Comparison of ENCODE assay signal across 8 mouse cellular contexts in the genomic region with DNA sequence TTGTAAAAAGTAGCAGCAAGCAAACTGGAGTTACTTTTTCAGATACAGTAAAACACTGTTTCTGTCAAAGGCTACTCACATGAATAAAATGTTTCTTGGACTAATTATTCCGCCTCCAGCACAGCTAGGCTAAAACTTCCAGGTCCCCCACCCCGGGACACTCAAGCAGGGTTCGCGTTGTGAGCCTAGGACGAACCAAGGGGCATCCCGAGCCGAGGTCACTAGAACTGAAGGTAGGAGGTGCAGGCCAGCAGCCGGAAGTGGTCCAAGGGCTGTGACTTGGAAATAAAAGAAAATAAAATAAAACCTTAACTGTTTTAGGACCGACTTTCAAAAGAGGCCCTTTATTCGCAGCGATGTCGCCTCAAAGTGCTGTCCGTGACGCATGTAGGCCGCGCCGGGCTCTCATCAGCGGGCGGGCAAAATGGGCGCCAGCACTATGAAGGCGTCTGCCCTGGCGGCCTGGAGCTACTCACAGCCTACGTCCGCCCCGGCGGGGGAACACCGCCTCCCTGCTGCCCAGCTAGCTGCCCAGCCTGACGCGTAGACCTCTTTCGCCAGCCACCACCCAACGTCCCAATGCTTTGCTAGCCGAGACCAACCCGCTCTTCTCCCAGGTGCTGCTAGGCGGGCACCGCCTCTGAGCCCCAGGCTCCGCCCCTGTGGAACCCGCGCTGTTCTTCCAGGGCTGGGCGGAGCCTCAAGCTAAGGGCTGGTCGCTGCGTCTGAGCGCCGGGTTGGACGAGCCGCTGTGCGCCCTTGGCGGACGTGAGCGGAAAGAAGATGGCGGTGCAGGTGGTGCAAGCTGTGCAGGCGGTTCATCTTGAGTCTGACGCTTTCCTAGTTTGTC. TPM values are rescaled to one million over a fixed set of nuclear protein-coding genes. Genes with fewer than 3 reads are reported as not detected.
A peak's percentile ranks its signal among the peaks of the same experiment; 100 is the strongest.
DNase-seq lines count a peak whose midpoint lies in the region; ATAC-seq lines count a peak whose summit lies in the region.

Gene Cmc4, minus strand, starts transcription at position 649 of the 850 bp plus-strand sequence.
Gene Mtcp1, minus strand, starts transcription at position 653 of the 850 bp plus-strand sequence.
Gene Brcc3, plus strand, starts transcription at position 693 of the 850 bp plus-strand sequence.

- DNase-seq in CD4-positive, CD25-positive, alpha-beta regulatory T cell, adult 2 months (ENCODE audit: low read depth, low spot score) = peak; percentile 93
- peak; percentile 25 for DNase-seq in fat pad, adult 2 months (ENCODE audit: extremely low read depth, low read depth, low spot score)
- DNase-seq in kidney, postnatal 14 days = peak; percentile 93
- DNase-seq in liver, embryonic 13.5 days = peak; percentile 90
- peak; percentile 78 for DNase-seq in neural tube, embryonic 10.5 days (ENCODE audit: extremely low spot score, low spot score)

- peak; percentile 100 for ATAC-seq in heart, embryonic 14.5 days (ENCODE audit: insufficient number of reproducible peaks, insufficient read depth, low FRiP score, low read depth)
- peak; percentile 98 for ATAC-seq in liver, embryonic 13.5 days (ENCODE audit: low read depth)
- peak; percentile 100 for ATAC-seq in stomach, embryonic 16.5 days (ENCODE audit: insufficient read depth, low FRiP score)

- peak within 1 kb of the TSS; percentile 64 for H3K4me2 ChIP-seq in heart, embryonic 14.5 days (ENCODE audit: low read length)
- peak within 1 kb of the TSS; percentile 62 for H3K4me2 ChIP-seq in liver, embryonic 13.5 days
- peak within 1 kb of the TSS; percentile 57 for H3K4me2 ChIP-seq in stomach, embryonic 16.5 days (ENCODE audit: low read depth, low read length)

- peak within 1 kb of the TSS; percentile 69 for H3K27ac ChIP-seq in brown adipose tissue, adult 24 weeks (replicated peaks; ENCODE audit: low read depth, low read length)
- peak within 1 kb of the TSS; percentile 94 to 97 for H3K27ac ChIP-seq in heart, embryonic 14.5 days (replicated peaks in 1 of 2; ENCODE audit: control insufficient read depth in 1 of 2, insufficient read depth in 1 of 2, low read depth in 2 of 2, low read length in 2 of 2)
- peak within 1 kb of the TSS; percentile 94 for H3K27ac ChIP-seq in liver, embryonic 13.5 days
- peak within 1 kb of the TSS; percentile 84 for H3K27ac ChIP-seq in stomach, embryonic 16.5 days (ENCODE audit: low read length)

- H3K27me3 ChIP-seq in heart, embryonic 14.5 days (ENCODE audit: control insufficient read depth, insufficient read depth, low read length) = no peaks in the 10 kb centered on the region
- peaks cover 3% of the 10 kb centered on the region; the same call in 1 of the 2 replicates for H3K27me3 ChIP-seq in liver, embryonic 13.5 days
- H3K27me3 ChIP-seq in stomach, embryonic 16.5 days (ENCODE audit: control insufficient read depth, insufficient read depth, low read length) = no peaks in the 10 kb centered on the region

- H3K9ac ChIP-seq in heart, embryonic 14.5 days (ENCODE audit: low read length) = peak within 1 kb of the TSS; percentile 80
- peak within 1 kb of the TSS; percentile 75 for H3K9ac ChIP-seq in liver, embryonic 13.5 days
- H3K9ac ChIP-seq in stomach, embryonic 16.5 days (ENCODE audit: low read length) = peak within 1 kb of the TSS; percentile 74

- H3K36me3 ChIP-seq in heart, embryonic 14.5 days (ENCODE audit: control insufficient read depth, insufficient read depth, low read length) = peaks cover 4% of the 10 kb centered on the region; the same call in 1 of the 2 replicates
- H3K36me3 ChIP-seq in liver, embryonic 13.5 days = no peaks in the 10 kb centered on the region
- H3K36me3 ChIP-seq in stomach, embryonic 16.5 days (ENCODE audit: control insufficient read depth, insufficient read depth, low read length) = no peaks in the 10 kb centered on the region

- peak within 1 kb of the TSS; percentile 90 for H3K4me3 ChIP-seq in brown adipose tissue, adult 24 weeks (ENCODE audit: insufficient read depth, low read depth, low read length)
- H3K4me3 ChIP-seq in heart, embryonic 14.5 days (ENCODE audit: control insufficient read depth in 1 of 2, insufficient read depth in 1 of 2, low read depth in 1 of 2, low read length in 2 of 2) = peak within 1 kb of the TSS; percentile 54 to 85
- peak within 1 kb of the TSS; percentile 64 for H3K4me3 ChIP-seq in liver, embryonic 13.5 days (replicated peaks)
- H3K4me3 ChIP-seq in stomach, embryonic 16.5 days (replicated peaks; ENCODE audit: low read length) = peak within 1 kb of the TSS; percentile 58

- H3K4me1 ChIP-seq in brown adipose tissue, adult 24 weeks (ENCODE audit: control insufficient read depth, insufficient read depth, insufficient read length, low read length) = no peaks in the 10 kb centered on the region
- H3K4me1 ChIP-seq in heart, embryonic 14.5 days (ENCODE audit: control insufficient read depth in 2 of 2, insufficient read depth in 2 of 2, low read length in 2 of 2) = no peaks in the 10 kb centered on the region
- H3K4me1 ChIP-seq in liver, embryonic 13.5 days (replicated peaks) = 0 out of 2 replicates have a peak, but pooled peaks cover 3% of the 10 kb centered on the region
- no peaks in the 10 kb centered on the region for H3K4me1 ChIP-seq in stomach, embryonic 16.5 days (ENCODE audit: control insufficient read depth, insufficient read depth, low read length)

- H3K9me3 ChIP-seq in heart, embryonic 14.5 days (ENCODE audit: control insufficient read depth, low read length) = no peaks in the 10 kb centered on the region
- H3K9me3 ChIP-seq in liver, embryonic 13.5 days (replicated peaks) = no peaks in the 10 kb centered on the region
- no peaks in the 10 kb centered on the region for H3K9me3 ChIP-seq in stomach, embryonic 16.5 days (replicated peaks; ENCODE audit: control insufficient read depth, low read length)

- 17% methylated on average over 52 of the region's 52 CpGs for WGBS in heart, embryonic 14.5 days
- 9% methylated on average over 52 of the region's 52 CpGs for WGBS in liver, embryonic 13.5 days (ENCODE audit: insufficient replicate concordance)
- WGBS in stomach, embryonic 16.5 days = 12% methylated on average over 52 of the region's 52 CpGs

RNA-seq across cellular contexts. Expression of gene Cmc4, which starts in this region (rescaled TPM):
- polyA plus RNA-seq in brown adipose tissue, adult 24 weeks (2012; ENCODE audit: insufficient read depth, insufficient read length, missing spikeins) = 6.1 and 15.4 TPM in 2 replicates
- 22.1 and 23.9 TPM in 2 replicates for polyA plus RNA-seq in heart, embryonic 14.5 days (2014; fragmentation: Nextera tagmentation; extraction: Ambion mirVana)
- 11.8 and 16.3 TPM in 2 replicates for polyA plus RNA-seq in liver, embryonic 13.5 days (2015; fragmentation: Nextera tagmentation; extraction: Ambion mirVana)
- polyA plus RNA-seq in stomach, embryonic 16.5 days (2015; fragmentation: Nextera tagmentation; extraction: Ambion mirVana) = 23.1 and 25.2 TPM in 2 replicates

RNA-seq across cellular contexts. Expression of gene Mtcp1, which starts in this region (rescaled TPM):
- 1.4 and 4.1 TPM in 2 replicates for polyA plus RNA-seq in brown adipose tissue, adult 24 weeks (2012; ENCODE audit: insufficient read depth, insufficient read length, missing spikeins)
- 8.6 and 8.8 TPM in 2 replicates for polyA plus RNA-seq in heart, embryonic 14.5 days (2014; fragmentation: Nextera tagmentation; extraction: Ambion mirVana)
- 4.3 and 5.4 TPM in 2 replicates for polyA plus RNA-seq in liver, embryonic 13.5 days (2015; fragmentation: Nextera tagmentation; extraction: Ambion mirVana)
- 10.9 and 11.0 TPM in 2 replicates for polyA plus RNA-seq in stomach, embryonic 16.5 days (2015; fragmentation: Nextera tagmentation; extraction: Ambion mirVana)

RNA-seq across cellular contexts. Expression of gene Brcc3, which starts in this region (rescaled TPM):
- polyA plus RNA-seq in brown adipose tissue, adult 24 weeks (2012; ENCODE audit: insufficient read depth, insufficient read length, missing spikeins) = 19.3 and 37.7 TPM in 2 replicates
- 49.8 and 50.2 TPM in 2 replicates for polyA plus RNA-seq in heart, embryonic 14.5 days (2014; fragmentation: Nextera tagmentation; extraction: Ambion mirVana)
- polyA plus RNA-seq in liver, embryonic 13.5 days (2015; fragmentation: Nextera tagmentation; extraction: Ambion mirVana) = 45.2 and 47.7 TPM in 2 replicates
- 60.9 and 62.2 TPM in 2 replicates for polyA plus RNA-seq in stomach, embryonic 16.5 days (2015; fragmentation: Nextera tagmentation; extraction: Ambion mirVana)

Comparison
In these comparisons a context has a peak if more than half of its experiments do, and no peak if none do; other contexts are left out.
1. Peak in every context shown above with its lines: DNase-seq, ATAC-seq, H3K4me3 ChIP-seq and H3K27ac ChIP-seq.
2. DNase-seq: peak in every context shown above with its lines; median percentile 93 in CD4-positive, CD25-positive, alpha-beta regulatory T cell, adult 2 months; 93 in kidney, postnatal 14 days; 90 in liver, embryonic 13.5 days; 78 in neural tube, embryonic 10.5 days; 25 in fat pad, adult 2 months.